ENCODE assay signal across 11 mouse cellular contexts in genomic region chr5:139384531-139384930, GRCm38 (mm10). TPM values are rescaled to one million over a fixed set of nuclear protein-coding genes. Genes with fewer than 3 reads are reported as not detected.
DNase-seq lines count a peak whose midpoint lies in the region; ATAC-seq and TF ChIP-seq lines count a peak whose summit lies in the region.
"Had no signal": no experiment of that assay in that cellular context is flagged by ENCODE, and none has a peak within 500 bp of the region (broad histone marks: within the 10 kb centered on the region; RNA-seq: fewer than 3 reads in every experiment).

No protein-coding gene starts in this region.

- H3K4me3 ChIP-seq in left cerebral cortex, adult 2 months: no peak overlapping the region
- H3K4me3 ChIP-seq in embryonic facial prominence, embryonic 10.5 days: no peak overlapping the region
- H3K4me3 ChIP-seq in kidney, postnatal 0 days (replicated peaks; ENCODE audit: low read depth, low read length): no peak overlapping the region
- H3K4me3 ChIP-seq in forebrain, embryonic 15.5 days: no peak overlapping the region

- H3K36me3 ChIP-seq in embryonic facial prominence, embryonic 10.5 days (replicated peaks): no peaks in the 10 kb centered on the region
- H3K36me3 ChIP-seq in kidney, postnatal 0 days (ENCODE audit: insufficient read depth, low read length): no peaks in the 10 kb centered on the region
- no peaks in the 10 kb centered on the region for H3K36me3 ChIP-seq in forebrain, embryonic 15.5 days

- peaks cover 5% of the 10 kb centered on the region; the same call in 1 of the 2 replicates for H3K27me3 ChIP-seq in embryonic facial prominence, embryonic 10.5 days (replicated peaks; ENCODE audit: low read depth, poor library complexity, severe bottlenecking)
- H3K27me3 ChIP-seq in kidney, postnatal 0 days (ENCODE audit: insufficient read depth, low read length): no peaks in the 10 kb centered on the region
- no peaks in the 10 kb centered on the region for H3K27me3 ChIP-seq in forebrain, embryonic 15.5 days

- peak; percentile 63 for ATAC-seq in kidney, postnatal 0 days (replicated peaks; ENCODE audit: low FRiP score, low read depth)
- ATAC-seq in forebrain, embryonic 15.5 days (replicated peaks): no peak

- H3K9me3 ChIP-seq in embryonic facial prominence, embryonic 10.5 days: no peaks in the 10 kb centered on the region
- no peaks in the 10 kb centered on the region for H3K9me3 ChIP-seq in kidney, postnatal 0 days (replicated peaks; ENCODE audit: low read length)
- H3K9me3 ChIP-seq in forebrain, embryonic 15.5 days: no peaks in the 10 kb centered on the region

- 77% methylated on average over 10 of the region's 10 CpGs for WGBS in embryonic facial prominence, embryonic 10.5 days
- 25% methylated on average over 10 of the region's 10 CpGs for WGBS in kidney, postnatal 0 days
- 86% methylated on average over 10 of the region's 10 CpGs for WGBS in forebrain, embryonic 15.5 days

- no peak for TF ChIP-seq CTCF in left cerebral cortex, adult 2 months (IDR thresholded peaks at IDR 0.05)
- TF ChIP-seq CTCF in kidney, postnatal 0 days (IDR thresholded peaks at IDR 0.05; ENCODE audit: low read depth): no peak

- H3K4me2 ChIP-seq in kidney, postnatal 0 days (ENCODE audit: low read length): 0 out of 2 replicates have a peak overlapping the region, but pooled peaks have one; percentile 26
- H3K4me2 ChIP-seq in forebrain, embryonic 15.5 days (replicated peaks): no peak overlapping the region

- H3K27ac ChIP-seq in left cerebral cortex, adult 2 months: peak overlapping the region; percentile 36; the same call in 1 of the 2 replicates
- H3K27ac ChIP-seq in embryonic facial prominence, embryonic 10.5 days (replicated peaks): peak overlapping the region; percentile 51; the same call in 1 of the 2 replicates
- peak overlapping the region; percentile 55; the same call in 1 of the 2 replicates for H3K27ac ChIP-seq in kidney, postnatal 0 days
- H3K27ac ChIP-seq in forebrain, embryonic 15.5 days (replicated peaks): no peak overlapping the region

- H3K4me1 ChIP-seq in embryonic facial prominence, embryonic 10.5 days: peaks cover 65% of the 10 kb centered on the region
- peaks cover 58% of the 10 kb centered on the region for H3K4me1 ChIP-seq in kidney, postnatal 0 days (replicated peaks; ENCODE audit: insufficient read depth, low read length)
- H3K4me1 ChIP-seq in forebrain, embryonic 15.5 days: peaks cover 30% of the 10 kb centered on the region

- H3K9ac ChIP-seq in kidney, postnatal 0 days (ENCODE audit: low read depth, low read length): 0 out of 2 replicates have a peak overlapping the region, but pooled peaks have one; percentile 19
- H3K9ac ChIP-seq in forebrain, embryonic 15.5 days (replicated peaks): no peak overlapping the region

- intact Hi-C loops in left cerebral cortex, adult 2 months (cut with DNase I): no loop called here

- no peak for DNase-seq in left cerebral cortex, adult 2 months (ENCODE audit: extremely low spot score in 1 of 2, low spot score in 2 of 2)
- no peak for DNase-seq in left cerebral cortex, adult 11 months (ENCODE audit: low spot score)
- DNase-seq in embryonic facial prominence, embryonic 10.5 days (ENCODE audit: low spot score): no peak
- DNase-seq in kidney, postnatal 0 days (ENCODE audit: low spot score): peak; percentile 90
- DNase-seq in lung, postnatal 25 days (ENCODE audit: low spot score): peak; percentile 76
- no peak for DNase-seq in right cerebral cortex, postnatal 36 days (ENCODE audit: low spot score in 2 of 2)
- no peak for DNase-seq in cerebellum, postnatal 4 days (ENCODE audit: low spot score in 2 of 2)

RNA-seq across cellular contexts. Expression of gene Gpr146, which starts 7.0 kb away (rescaled TPM):
- total RNA-seq in left cerebral cortex, adult 2 months (2021): 10 to 100 TPM; 12.5 to 13.9 TPM
- polyA plus RNA-seq in embryonic facial prominence, embryonic 10.5 days (2016; fragmentation: Nextera tagmentation; extraction: Ambion mirVana): 1.7 and 2.5 TPM in 2 replicates
- 7.6 and 7.8 TPM in 2 replicates for polyA plus RNA-seq in kidney, postnatal 0 days (2015; fragmentation: Nextera tagmentation; extraction: Ambion mirVana)
- 1.3 and 1.5 TPM in 2 replicates for polyA plus RNA-seq in forebrain, embryonic 15.5 days (2015; fragmentation: Nextera tagmentation; extraction: Ambion mirVana)

RNA-seq across cellular contexts. Expression of gene C130050O18Rik, which starts 20.5 kb away (rescaled TPM):
- under 1 TPM; 0.29 to 0.63 TPM for total RNA-seq in left cerebral cortex, adult 2 months (2021)
- 0.16 and 0.26 TPM in 2 replicates for polyA plus RNA-seq in embryonic facial prominence, embryonic 10.5 days (2016; fragmentation: Nextera tagmentation; extraction: Ambion mirVana)
- 1.2 and 1.5 TPM in 2 replicates for polyA plus RNA-seq in kidney, postnatal 0 days (2015; fragmentation: Nextera tagmentation; extraction: Ambion mirVana)
- polyA plus RNA-seq in forebrain, embryonic 15.5 days (2015; fragmentation: Nextera tagmentation; extraction: Ambion mirVana): 0.13 and 0.20 TPM in 2 replicates

RNA-seq across cellular contexts. Expression of gene Cyp2w1, which starts 32.1 kb away (rescaled TPM):
- total RNA-seq in left cerebral cortex, adult 2 months (2021): not detected
- not detected in 2 replicates for polyA plus RNA-seq in embryonic facial prominence, embryonic 10.5 days (2016; fragmentation: Nextera tagmentation; extraction: Ambion mirVana)
- not detected in 2 replicates for polyA plus RNA-seq in kidney, postnatal 0 days (2015; fragmentation: Nextera tagmentation; extraction: Ambion mirVana)
- not detected in 2 replicates for polyA plus RNA-seq in forebrain, embryonic 15.5 days (2015; fragmentation: Nextera tagmentation; extraction: Ambion mirVana)
- total RNA-seq: ES-E14; hematopoietic stem cell, adult 5-6 weeks had no signal
- polyA plus RNA-seq: cortical plate, adult 2 months had no signal

RNA-seq across cellular contexts. Expression of gene Cox19, which starts 33.3 kb away (rescaled TPM):
- 10 to 100 TPM; 67.6 to 69.4 TPM for total RNA-seq in left cerebral cortex, adult 2 months (2021)
- polyA plus RNA-seq in embryonic facial prominence, embryonic 10.5 days (2016; fragmentation: Nextera tagmentation; extraction: Ambion mirVana): 116 and 122 TPM in 2 replicates
- polyA plus RNA-seq in kidney, postnatal 0 days (2015; fragmentation: Nextera tagmentation; extraction: Ambion mirVana): 116 TPM in 2 replicates
- 104 and 113 TPM in 2 replicates for polyA plus RNA-seq in forebrain, embryonic 15.5 days (2015; fragmentation: Nextera tagmentation; extraction: Ambion mirVana)

RNA-seq across cellular contexts. Expression of gene Gper1, which starts 38.4 kb away (rescaled TPM):
- total RNA-seq in left cerebral cortex, adult 2 months (2021): 1 to 10 TPM; 2.5 to 2.8 TPM
- polyA plus RNA-seq in embryonic facial prominence, embryonic 10.5 days (2016; fragmentation: Nextera tagmentation; extraction: Ambion mirVana): 0.33 and 0.46 TPM in 2 replicates
- polyA plus RNA-seq in kidney, postnatal 0 days (2015; fragmentation: Nextera tagmentation; extraction: Ambion mirVana): 11.3 and 11.9 TPM in 2 replicates
- 7.3 and 8.2 TPM in 2 replicates for polyA plus RNA-seq in forebrain, embryonic 15.5 days (2015; fragmentation: Nextera tagmentation; extraction: Ambion mirVana)
- total RNA-seq: hematopoietic stem cell, adult 5-6 weeks had no signal

Comparison
In these comparisons a context has a peak if more than half of its experiments do, and no peak if none do; other contexts are left out.
1. DNase-seq: peak in kidney, postnatal 0 days (single experiment) and lung, postnatal 25 days (single experiment); none in left cerebral cortex, adult 2 months (0 of 2), left cerebral cortex, adult 11 months (single experiment), embryonic facial prominence, embryonic 10.5 days (single experiment), right cerebral cortex, postnatal 36 days (0 of 2) and cerebellum, postnatal 4 days (0 of 2).